Mouse (Mus musculus) spleen, adult 12 weeks (tissue): ENCODE data around the gene Gm20388.

Experiments used
- DNase-seq: peaks from one replicate; pipeline ENCODE4 v3.0.0; 2022; ENCODE audit warnings: low spot score

The Gm20388 gene

GRCm38 (mm10) chr8:120550937-120551676 is 640.5 kb downstream of the Gm20388 start:
- DNase-seq = no peak

GRCm38 (mm10) chr8:120551677-120551980 is 641.0 kb downstream of the Gm20388 start:
- no peak for DNase-seq

DNA sequence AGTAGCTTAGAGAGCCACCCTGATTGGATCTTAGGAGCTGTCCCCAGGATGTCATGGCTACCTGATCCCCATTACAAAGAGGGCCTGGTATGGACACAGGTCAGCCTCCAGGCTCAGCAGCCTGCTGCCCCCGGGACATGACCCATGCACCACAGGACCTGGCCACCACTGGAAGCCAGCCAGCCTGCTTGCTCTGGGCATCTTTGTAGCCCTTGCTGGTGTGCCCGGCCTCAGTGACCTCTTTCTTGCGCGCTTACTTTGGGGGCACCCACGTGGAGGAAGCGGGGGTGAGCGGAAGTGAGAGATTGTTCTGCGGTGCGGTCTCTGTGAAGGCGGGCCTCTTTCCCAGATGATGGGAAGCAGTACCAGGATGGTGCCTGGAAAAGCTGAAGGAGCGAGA is 641.9 kb downstream of the Gm20388 start:
- DNase-seq = no peak

GRCm38 (mm10) chr8:120553441-120554123 is 642.9 kb downstream of the Gm20388 start:
- DNase-seq = no peak

DNA sequence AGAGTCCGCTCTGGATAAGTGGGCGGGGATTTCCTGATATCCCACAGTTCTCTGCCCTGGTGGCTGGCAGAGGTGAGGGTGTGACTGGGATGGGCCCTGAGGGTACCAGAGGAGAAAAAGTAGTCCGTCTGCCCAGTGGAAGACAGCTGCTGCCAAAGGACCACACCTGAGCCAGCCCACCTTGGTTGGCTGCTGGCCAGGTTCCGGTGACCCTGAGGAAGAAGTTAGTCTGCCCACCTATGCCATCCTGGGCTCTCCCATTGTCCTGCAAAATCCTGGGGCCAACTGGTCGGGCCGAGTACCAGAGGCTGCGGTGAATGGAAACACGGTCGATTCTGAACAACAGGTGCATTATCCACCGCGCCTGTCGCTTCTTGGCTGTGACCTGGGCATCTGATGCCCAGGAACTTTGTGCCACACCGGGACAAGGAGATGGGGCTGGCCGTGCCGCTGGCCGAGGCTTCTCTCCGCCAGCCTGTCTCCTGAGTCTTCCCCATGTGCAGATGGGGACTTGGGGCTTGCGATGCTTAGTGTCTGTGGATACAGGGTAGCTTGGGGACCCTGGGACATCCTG is 643.9 kb downstream of the Gm20388 start:
- DNase-seq = no peak

- no peak for DNase-seq
These were observed 645.7 kb downstream of the Gm20388 start for GRCm38 (mm10) chr8:120556198-120556892.

GRCm38 (mm10) chr8:120557170-120557965 is 646.7 kb downstream of the Gm20388 start:
- no peak for DNase-seq

DNA sequence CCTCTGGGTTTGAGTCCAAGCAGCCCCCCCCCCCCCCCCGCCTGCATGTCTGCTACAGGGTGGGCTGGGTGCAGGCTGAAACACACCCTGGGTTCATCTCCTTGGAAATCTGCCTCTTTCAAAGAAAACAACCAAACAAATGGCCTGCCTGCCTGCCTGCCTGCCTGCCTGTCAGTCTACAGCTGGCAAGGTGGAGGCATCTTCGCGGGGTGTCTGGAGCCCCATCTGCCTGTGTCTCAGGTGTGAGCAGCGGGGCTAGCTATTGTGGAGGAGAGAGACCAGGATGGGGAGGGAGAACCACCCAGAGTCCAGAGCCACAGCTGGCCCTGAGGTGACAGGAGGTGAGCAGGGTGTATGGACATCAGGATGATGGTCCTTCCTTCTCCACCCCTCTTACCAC is 647.5 kb downstream of the Gm20388 start:
- no peak for DNase-seq

GRCm38 (mm10) chr8:120559654-120560053 is 649.0 kb downstream of the Gm20388 start:
- no peak for DNase-seq

- DNase-seq = no peak
These were observed 649.9 kb downstream of the Gm20388 start for GRCm38 (mm10) chr8:120560535-120560934.

- no peak for DNase-seq
These were observed 651.1 kb downstream of the Gm20388 start for GRCm38 (mm10) chr8:120561539-120562435.

GRCm38 (mm10) chr8:120562680-120563347 is 652.2 kb downstream of the Gm20388 start:
- no peak for DNase-seq

GRCm38 (mm10) chr8:120563348-120563724 is 652.7 kb downstream of the Gm20388 start:
- no peak for DNase-seq

DNA sequence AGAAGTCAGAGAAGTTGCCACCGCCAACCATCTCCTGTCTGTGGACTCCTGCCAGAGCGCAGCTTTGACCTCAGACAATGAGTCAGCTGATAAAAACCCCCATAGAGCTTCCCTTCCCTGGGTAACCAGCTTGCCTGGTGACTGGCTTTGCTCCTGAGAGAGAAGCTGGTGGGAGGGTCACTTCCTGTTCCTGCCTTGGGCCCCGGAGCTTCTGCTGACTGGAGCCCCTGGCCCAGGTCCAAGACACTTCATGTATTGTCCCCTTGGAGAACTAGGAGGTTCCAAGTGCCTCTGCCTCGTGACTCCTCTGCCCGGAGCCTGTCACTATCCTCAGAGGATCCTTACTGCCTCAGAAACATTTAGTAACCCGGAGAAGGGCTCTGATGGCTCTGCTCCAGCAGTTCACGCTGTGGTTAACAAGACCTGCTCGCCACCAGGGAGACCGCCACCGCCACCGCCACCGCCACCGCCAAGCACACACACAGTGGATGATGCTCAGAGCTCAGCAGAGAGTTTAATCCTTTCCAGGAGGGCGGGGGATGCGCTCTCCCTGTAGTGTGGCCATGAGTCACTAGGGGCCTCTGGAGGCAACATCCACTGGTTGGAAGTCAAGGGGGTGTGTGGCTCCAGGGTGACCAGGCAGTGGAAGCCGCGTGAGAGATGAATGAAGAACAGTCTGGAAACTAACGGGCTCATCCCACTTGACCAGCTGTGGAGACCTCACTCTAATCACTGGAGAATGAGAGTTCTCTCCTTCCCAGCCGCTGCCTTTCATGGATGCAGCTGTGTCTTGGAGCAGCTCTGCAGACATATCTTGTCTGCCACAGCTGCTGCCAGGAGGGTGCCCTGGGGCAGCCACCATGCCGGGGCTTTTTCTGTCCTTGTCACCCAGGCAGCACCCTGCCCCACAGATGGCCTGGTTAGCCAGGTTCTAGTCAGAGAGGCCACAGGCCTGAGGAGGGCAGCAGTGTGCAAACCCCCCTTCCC is 653.5 kb downstream of the Gm20388 start:
- no peak for DNase-seq

DNA sequence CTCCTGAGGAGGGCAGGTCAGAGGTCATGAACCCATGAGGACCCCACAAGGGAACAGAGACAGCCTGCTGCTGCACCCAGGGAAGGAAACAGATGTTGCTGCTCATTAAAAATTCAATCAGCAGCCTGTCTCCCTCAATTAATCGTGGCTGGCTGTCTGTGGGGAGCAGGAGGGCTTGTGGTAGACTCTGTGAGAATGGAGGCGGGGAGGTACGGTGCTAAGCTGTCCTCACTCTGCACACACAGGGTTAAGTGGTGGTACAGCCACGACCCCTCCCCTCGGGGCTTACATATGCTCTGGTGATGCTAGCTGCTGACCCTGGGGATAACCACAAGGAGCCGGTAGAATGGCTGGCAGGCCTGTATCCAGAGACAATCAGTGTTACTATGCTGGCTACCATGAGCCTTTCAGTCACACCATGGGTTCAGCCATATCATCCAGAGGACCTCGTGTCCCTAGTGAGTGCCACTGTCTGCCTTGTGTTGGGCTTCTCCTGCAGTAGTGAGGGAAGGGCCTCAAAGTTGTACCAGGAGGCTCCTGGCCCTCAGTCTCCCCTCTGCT is 654.6 kb downstream of the Gm20388 start:
- DNase-seq = no peak

DNA sequence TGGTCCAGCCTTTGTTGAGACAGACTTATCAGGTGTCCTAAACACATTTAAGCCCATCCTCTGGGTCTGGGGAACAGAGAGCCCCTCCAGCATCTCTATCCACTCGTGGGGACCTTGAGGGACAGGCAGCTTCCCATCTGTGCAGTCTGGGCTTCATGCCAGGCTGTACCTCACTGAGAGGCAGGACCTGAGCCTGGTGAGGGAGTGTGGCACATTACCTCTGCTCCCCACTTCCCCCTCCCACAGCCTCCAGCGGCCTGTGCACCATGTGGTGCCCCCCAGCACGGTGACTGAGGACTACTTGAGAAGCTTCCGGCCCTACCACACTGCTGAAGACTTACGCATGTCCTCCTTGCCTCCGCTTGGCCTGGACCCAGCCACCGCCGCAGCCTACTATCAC is 656.0 kb downstream of the Gm20388 start:
- DNase-seq = no peak

- no peak for DNase-seq
These were observed 657.1 kb downstream of the Gm20388 start for GRCm38 (mm10) chr8:120567731-120568130.

- no peak for DNase-seq
These were observed 657.6 kb downstream of the Gm20388 start for GRCm38 (mm10) chr8:120568164-120568798.
